Mouse (Mus musculus) limb, embryonic 15.5 days (tissue): ENCODE data around the gene Nup160. TPM values are rescaled to one million over a fixed set of nuclear protein-coding genes. Genes with fewer than 3 reads are reported as not detected.

Experiments
- polyA plus RNA-seq: library from polyadenylated mRNA; unstranded; fragments of >200 nt; fragmentation: Nextera tagmentation; extraction: Ambion mirVana; gene quantifications from 2 replicates; pipeline ENCODE4 v1.2.1, GENCODE M21; 2015

The Nup160 gene
- polyA plus RNA-seq, 1 experiment from 2014 or later: 32.7 TPM

Other genes starting within 250 kb of the Nup160 start
- 1.5 and 1.8 TPM in 2 replicates for gene Ptprj, start 96.6 kb upstream of the Nup160 start, polyA plus RNA-seq
- 84.5 and 85.0 TPM in 2 replicates for gene Fnbp4, start 68.2 kb downstream of the Nup160 start, polyA plus RNA-seq
- gene Agbl2, start 105.5 kb downstream of the Nup160 start, polyA plus RNA-seq: 0.77 and 1.2 TPM in 2 replicates
- 183 and 187 TPM in 2 replicates for gene Mtch2, start 169.9 kb downstream of the Nup160 start, polyA plus RNA-seq
- 18.9 and 25.6 TPM in 2 replicates for gene C1qtnf4, start 208.6 kb downstream of the Nup160 start, polyA plus RNA-seq
- 34.7 and 36.4 TPM in 2 replicates for gene Kbtbd4, start 227.5 kb downstream of the Nup160 start, polyA plus RNA-seq
- gene Ndufs3, start 227.6 kb downstream of the Nup160 start, polyA plus RNA-seq: 199 and 219 TPM in 2 replicates